Mouse (Mus musculus) ES-E14 (cell line): ENCODE results near the gene Schip1.

Experiments
- CHD2 ChIP-seq: IDR thresholded peaks from 2 replicates; pipeline ENCODE4 v1.6.1; 2014; ENCODE audit warnings: mild to moderate bottlenecking, low read depth, low read length, inconsistent platforms
- HCFC1 ChIP-seq: IDR thresholded peaks from 2 replicates; pipeline ENCODE4 v1.6.1; 2012; ENCODE audit warnings: low read length, inconsistent platforms, borderline replicate concordance; ENCODE audit not compliant: insufficient read depth
- MAFK ChIP-seq: IDR thresholded peaks from 2 replicates; pipeline ENCODE4 v1.6.1; 2014; ENCODE audit warnings: mild to moderate bottlenecking, low read depth, low read length, inconsistent platforms; ENCODE audit not compliant: insufficient read depth
- ZC3H11A ChIP-seq: IDR thresholded peaks from 2 replicates; pipeline ENCODE4 v1.6.1; 2012; ENCODE audit warnings: low read depth, mild to moderate bottlenecking, inconsistent platforms, low read length, borderline replicate concordance
- ZNF384 ChIP-seq: IDR thresholded peaks from 2 replicates; pipeline ENCODE4 v1.6.1; 2012; ENCODE audit warnings: low read depth, low read length, inconsistent platforms

DNA sequence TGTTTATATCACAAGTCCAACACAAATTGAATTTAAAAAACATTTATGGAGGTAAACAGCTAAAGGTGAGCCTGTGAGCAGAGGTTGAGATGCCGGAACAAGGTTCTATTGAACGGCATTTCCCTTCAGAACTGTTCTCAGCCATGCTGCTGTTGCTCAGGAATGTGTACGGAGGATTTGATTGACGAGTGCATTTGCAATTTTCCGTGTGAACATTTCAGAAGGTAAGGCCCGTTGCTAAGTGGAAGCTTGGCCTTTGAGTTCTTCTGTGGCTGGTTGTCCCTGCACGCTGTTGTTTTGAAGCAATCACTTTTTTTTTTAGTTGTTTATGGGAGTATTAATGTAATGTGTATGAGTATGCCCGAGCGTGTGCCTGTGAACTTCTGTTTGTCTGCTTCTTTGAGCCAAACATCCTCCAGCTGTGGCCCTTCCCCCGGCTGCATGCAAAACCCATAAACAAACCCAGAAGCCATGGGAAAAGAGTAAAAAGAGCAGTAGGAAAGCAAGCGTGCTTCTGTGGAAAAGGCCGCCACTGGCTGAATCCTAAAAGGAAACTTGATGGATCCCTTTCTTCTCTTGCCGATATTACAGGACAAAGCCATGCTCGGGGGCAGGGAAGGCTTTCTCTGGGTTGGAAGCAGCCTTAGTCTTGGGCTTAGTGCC is 518.6 kb downstream of the Schip1 start:
- TF ChIP-seq ZC3H11A (no peak), HCFC1 (no peak), MAFK (no peak), ZNF384 (no peak), CHD2 (no peak)
